Mouse (Mus musculus) thymus, postnatal 0 days (tissue): ENCODE results near the gene Gpr4. TPM values are rescaled to one million over a fixed set of nuclear protein-coding genes. Genes with fewer than 3 reads are reported as not detected.
A peak's percentile ranks its signal among the peaks of the same experiment; 100 is the strongest.

ENCODE experiments used
- DNase-seq: peaks from one replicate; pipeline ENCODE4 v3.0.0-alpha.2; 2015; ENCODE audit warnings: low spot score
- polyA plus RNA-seq: library from polyadenylated mRNA; unstranded; fragments of >200 nt; fragmentation: Nextera tagmentation; extraction: Ambion mirVana; gene quantifications from 2 replicates; pipeline ENCODE4 v1.2.1, GENCODE M21; 2015

The Gpr4 gene
- polyA plus RNA-seq, 1 experiment from 2014 or later, result 0.69 TPM

DNA sequence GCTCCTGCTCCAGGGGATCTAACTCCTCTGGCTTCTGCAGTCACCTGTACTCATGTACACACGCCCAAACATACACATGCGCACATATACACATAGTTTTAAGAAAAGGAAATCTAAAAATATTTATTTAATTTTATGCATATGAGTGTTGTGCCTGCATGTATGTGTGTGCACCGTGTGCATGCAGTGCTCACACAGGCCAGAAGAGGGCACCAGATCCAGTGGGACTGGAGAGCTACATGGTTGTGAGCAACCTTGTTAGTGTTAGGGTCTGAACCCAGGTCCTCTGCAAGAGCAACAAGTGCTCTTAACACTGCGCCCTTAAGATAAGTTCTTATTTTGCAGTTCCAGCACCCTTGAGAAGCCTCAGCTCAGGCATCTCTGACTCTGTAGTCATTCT lies 17.7 kb upstream of the Gpr4 start:
- DNase-seq, result no peak

GRCm38 (mm10) chr7:19196676-19197075 lies 15.7 kb upstream of the Gpr4 start:
- peak; percentile 53 for DNase-seq

GRCm38 (mm10) chr7:19197985-19198384 lies 14.4 kb upstream of the Gpr4 start:
- DNase-seq, result peak; percentile 52

- no peak for DNase-seq
These were observed 10.7 kb upstream of the Gpr4 start for GRCm38 (mm10) chr7:19201660-19202059.

GRCm38 (mm10) chr7:19202065-19202850 lies 10.1 kb upstream of the Gpr4 start:
- no peak for DNase-seq

DNA sequence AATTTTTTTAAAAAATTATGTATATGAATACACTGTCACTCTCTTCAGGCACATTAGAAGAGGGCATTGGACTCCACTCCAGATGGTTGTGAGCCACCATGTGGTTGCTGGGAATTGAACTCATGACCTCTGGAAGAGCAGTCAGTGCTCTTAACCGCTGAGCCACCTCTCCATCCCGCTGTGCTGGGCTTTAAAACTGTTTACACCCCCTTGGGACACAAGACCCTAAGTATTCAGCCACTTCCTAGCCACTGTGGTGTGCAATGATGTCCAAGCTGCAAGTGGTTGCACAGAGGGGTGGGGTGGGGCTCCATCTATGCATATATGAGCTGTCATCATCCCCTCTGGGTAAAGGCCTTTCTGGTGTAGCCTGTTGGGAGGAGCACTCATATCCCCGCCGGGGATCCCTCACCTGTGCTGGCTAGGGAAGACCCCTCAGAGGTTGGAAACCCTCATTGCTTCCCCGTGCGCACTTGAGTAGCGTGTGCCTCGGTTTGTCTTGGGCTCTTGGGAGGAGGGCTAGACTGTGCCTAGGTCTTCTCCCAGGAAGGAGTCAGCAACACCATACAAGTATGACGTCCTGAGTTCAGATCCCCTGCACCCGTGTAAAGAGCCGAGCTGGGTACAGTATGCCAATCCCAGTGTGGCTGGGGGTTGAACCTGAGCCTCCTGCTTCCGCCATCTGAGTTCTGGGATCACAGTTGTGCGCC lies 4.0 kb upstream of the Gpr4 start:
- no peak for DNase-seq

- no peak for DNase-seq
These were observed 3.3 kb upstream of the Gpr4 start for GRCm38 (mm10) chr7:19208944-19209472.

DNA sequence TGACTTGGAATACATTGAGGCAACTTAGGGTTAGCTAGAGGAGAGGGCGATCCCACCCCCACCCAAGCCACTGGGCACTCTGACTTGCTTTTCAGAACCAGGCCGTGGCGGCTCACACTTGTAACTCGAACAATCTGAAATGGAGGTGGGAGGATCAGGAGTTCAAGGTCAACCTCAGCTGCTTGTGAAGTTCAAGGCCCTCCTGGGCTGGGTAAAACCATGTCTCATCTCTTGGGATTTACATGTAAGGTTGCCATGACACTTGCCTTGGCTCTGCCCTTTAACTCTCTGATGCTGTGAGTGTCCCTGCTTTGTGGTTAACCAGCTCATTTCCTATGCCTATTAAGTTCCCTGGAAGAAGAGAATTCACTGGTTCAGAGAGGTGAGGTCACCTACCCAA lies 2.8 kb upstream of the Gpr4 start:
- DNase-seq, result no peak

- no peak for DNase-seq
These were observed 2.3 kb upstream of the Gpr4 start for GRCm38 (mm10) chr7:19210010-19210409.

DNA sequence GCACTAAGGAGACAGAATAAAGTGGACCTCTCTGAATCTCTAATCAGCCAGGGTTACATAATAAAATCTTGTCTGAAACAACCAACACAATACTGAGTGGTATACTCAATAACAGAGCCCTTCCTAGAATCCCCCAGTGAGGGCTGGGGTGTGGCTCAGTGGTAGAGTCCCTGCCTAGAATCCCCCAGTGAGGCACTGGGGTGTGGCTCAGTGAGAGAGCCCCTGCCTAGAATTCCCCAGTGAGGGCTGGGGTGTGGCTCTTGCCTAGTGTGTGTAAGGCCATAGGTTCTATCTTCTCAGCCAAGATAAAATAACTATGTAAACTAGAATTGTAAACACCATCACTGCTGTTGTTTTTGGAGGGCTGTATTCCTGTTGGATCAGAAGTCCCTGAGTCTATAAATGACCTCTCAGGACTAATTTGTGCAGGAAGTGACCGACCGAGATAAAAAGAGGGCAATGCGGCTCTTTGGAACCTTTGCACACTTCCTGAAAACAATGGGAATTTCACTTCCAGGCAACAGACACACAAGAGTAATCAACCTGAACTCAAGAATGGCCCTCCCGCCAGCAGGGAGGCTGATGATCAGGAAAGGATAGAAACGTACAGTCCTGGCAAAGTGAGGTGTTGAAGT lies 1.2 kb upstream of the Gpr4 start:
- no peak for DNase-seq

DNA sequence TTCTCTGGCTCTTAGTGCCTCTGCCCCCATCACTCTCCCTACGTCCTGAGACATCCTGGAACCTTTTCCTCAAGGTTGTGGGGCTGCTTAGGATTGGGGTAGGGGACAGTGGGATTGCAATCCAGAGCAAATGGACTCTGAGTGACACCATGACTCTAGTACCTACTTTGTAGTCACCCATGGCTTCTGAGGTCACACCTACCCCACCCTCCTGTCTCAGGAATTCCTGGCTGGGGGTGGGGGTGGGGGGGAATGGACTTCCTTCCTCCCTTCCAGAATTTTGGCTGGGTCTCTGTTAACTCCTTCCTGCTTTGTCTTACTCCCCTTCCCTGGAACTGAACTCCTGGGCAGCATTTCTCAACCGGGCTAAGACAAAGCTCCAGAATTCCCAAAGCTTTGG lies 1.0 kb downstream of the Gpr4 start:
- DNase-seq, result no peak

DNA sequence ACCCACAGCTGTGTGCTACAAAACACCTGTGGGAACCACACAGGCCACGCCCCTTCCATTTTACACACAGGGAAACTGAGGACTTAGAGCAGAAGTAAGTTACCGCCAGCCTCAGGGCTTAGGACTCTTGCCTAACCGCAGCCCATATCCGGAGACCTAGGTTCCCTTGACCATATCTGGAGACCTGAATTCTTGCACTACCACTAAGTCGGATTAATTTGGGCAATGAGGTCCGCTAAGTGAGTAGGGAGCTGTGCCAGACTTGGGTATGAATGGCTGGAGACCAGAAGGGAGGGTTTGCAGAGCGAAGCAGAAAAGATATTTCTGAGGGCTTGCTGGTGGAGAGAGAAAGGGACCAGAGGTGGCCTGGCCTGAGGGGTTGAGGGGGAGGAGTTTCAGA lies 2.0 kb downstream of the Gpr4 start:
- no peak for DNase-seq

DNA sequence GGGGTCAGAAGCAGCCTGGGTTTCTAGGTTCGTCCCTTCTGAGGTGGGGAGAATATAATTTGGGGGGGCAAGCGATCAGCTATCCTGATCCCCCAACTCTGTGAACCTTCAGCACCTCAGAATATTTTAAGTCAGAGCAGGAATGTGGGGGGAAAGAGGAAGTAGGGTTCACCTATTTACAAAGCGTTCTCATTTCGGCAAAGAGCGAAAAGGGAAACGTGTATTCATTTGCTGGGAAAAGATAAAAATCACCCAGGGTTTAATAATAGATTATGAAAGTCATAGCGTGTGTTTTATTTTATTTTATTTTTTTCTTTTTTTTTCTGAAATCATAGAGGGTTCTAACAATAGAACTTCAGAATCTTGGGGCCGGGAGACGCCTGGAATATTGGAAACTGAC lies 2.6 kb downstream of the Gpr4 start:
- no peak for DNase-seq

DNA sequence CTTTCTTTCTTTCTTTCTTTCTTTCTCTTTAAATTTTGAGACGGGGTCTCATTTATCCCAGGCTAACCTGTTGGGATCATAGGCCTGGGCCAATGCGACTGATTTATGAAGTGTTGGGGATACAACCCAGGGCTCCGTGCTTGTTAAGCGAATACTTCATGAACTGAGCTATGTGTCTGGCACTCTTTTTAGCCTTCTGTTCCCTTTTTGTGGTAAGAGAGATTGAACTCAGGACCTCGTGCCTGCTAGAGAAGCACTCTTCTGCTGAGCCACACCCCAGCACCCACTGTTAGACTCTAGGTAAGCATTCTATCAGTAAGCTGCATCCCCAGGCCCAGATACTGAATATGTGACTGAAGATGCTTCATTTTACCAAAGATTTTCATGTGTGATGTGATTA lies 5.2 kb downstream of the Gpr4 start:
- no peak for DNase-seq

- no peak for DNase-seq
These were observed 5.6 kb downstream of the Gpr4 start for GRCm38 (mm10) chr7:19217944-19218343.

DNA sequence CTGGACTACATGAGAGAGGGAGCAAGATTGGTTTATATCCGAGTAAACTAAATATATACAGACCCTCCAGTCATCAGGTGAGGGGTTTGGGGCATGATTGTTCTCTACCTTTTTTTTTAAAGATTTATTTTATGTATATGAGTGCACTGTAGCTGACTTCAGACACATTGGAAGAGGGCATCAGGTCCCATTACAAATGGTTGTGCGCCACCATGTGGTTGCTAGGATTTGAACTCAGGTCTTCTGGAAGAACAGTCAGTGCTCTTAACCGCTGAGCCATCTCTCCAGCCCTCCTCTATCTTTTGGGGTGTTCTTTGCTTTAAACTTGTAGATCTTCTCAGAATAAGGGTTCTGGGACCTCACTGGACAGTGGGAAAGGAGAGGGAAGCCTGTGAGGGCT lies 7.7 kb downstream of the Gpr4 start:
- no peak for DNase-seq

- DNase-seq, result no peak
These were observed 9.9 kb downstream of the Gpr4 start for GRCm38 (mm10) chr7:19222189-19222588.

DNA sequence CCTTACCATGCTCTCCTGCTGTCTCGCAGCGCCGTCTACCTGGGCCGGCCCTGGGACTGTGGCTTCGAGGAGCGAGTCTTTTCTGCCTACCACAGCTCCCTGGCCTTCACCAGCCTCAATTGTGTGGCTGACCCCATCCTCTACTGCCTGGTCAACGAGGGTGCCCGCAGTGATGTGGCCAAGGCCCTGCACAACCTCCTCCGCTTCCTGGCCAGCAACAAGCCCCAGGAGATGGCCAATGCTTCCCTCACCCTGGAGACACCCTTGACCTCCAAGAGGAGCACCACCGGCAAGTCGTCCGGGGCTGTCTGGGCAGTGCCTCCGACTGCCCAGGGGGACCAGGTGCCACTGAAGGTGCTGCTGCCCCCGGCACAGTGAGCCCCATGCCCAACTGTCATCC lies 10.5 kb downstream of the Gpr4 start:
- no peak for DNase-seq

GRCm38 (mm10) chr7:19224933-19225332 lies 12.6 kb downstream of the Gpr4 start:
- DNase-seq, result no peak

GRCm38 (mm10) chr7:19226817-19227797 lies 14.8 kb downstream of the Gpr4 start:
- DNase-seq, result peak; percentile 68
